Mouse (Mus musculus) lung, adult 2 months (tissue): ENCODE measurements around the gene Tmprss4.

Experiments used
- CTCF ChIP-seq: fragments of 200-500 bp; IDR thresholded peaks from 2 replicates; pipeline ENCODE4 v1.5.1; 2011; ENCODE audit warnings: mild to moderate bottlenecking, low read length, control low read depth; ENCODE audit not compliant: insufficient read depth
- POLR2A ChIP-seq: fragments of 200-500 bp; IDR thresholded peaks from 2 replicates; pipeline ENCODE4 v1.6.1; 2011; ENCODE audit warnings: low read depth, mild to moderate bottlenecking, control low read depth, low read length, borderline replicate concordance; ENCODE audit errors: extremely low read depth

DNA sequence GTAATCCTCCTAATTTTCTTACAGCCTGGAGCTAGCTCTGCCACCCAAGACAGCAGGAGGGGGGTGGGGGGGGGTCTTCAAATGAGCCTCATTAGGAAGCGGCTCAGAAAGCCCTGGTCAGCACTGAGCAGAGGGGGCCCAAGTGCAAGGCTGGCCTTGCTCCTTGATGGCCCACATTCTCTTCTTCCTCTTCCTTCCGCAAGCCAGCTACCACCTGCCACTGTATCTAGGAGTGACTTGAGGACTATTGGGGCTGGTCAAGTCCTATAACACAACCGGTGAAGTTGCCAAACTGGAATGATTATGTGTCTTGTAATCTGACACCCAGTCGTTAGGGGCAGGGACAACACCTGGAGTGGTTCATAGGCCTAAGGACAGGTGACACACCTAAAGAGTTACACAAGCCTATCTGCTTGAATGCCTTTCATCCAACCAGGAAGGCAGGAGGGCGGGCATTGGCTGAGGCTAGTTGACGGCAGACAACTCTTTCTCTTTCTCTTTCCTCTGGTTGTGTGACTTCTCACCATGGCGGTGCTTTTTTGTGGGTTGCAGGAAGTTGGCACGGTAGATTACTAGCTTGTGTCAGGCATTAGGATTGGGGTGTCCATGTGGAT is at the start of gene Tmprss4:
- TF ChIP-seq POLR2A (peak; percentile 29; the same call in 1 of the 2 replicates), CTCF (no peak)
